Mouse (Mus musculus) heart, postnatal 36 days (tissue): Measurements from ENCODE around the gene Etv5. TPM values are rescaled to one million over a fixed set of nuclear protein-coding genes. Genes with fewer than 3 reads are reported as not detected.
A peak's percentile ranks its signal among the peaks of the same experiment; 100 is the strongest.

Experiments used
- DNase-seq, 2 experiments: peaks; one replicate each; pipeline ENCODE4 v3.0.0; 2021 to 2022
- intact Hi-C: fragments of 180-260 bp; cut with DNase I; formaldehyde crosslinking; loops from one replicate; pipeline ENCODE4 v1.15.1; 2025
- total RNA-seq, 2 experiments: library from RNA; stranded (reverse); gene quantifications; 2 replicates each; pipeline ENCODE4 v1.2.3; 2021

Gene Etv5
- 10 to 100 TPM in 1 of 2 experiments, 1 to 10 TPM in 1; 9.3 to 14.8 TPM for total RNA-seq

GRCm38 (mm10) chr16:22439499-22440177 is at the start of gene Etv5:
Gene Etv5, minus strand, starts transcription at chr16:22439719.
- intact Hi-C loops = loop anchor here (2.0 kb wide), 1 partner anchor 173 kb away; the partner anchor contains the start of gene Tra2b

DNA sequence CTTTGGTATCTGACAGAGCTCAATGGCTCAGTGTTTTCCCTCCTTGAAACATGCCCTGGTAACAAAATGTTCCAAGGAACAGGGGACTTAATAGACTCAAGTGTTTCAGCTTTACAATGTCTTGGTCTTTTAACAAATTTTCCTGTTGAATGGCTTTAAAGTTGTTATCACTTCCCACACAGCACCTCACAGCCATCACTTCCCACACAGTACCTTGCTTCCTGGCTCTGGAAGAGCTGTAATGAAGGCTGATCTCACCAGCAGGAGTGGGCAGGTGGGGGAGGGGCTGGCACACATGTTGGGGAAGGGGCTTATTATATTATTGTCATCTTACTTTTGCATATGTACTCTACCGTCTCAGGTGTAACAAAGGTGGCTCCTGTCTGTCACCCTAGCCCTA is 44.4 kb upstream of the Etv5 start:
- DNase-seq = no peak
- intact Hi-C loops = no loop called here

More at GRCm38 (mm10) chr16:22439499-22440177, at the start of gene Etv5:
- peak; percentile 97 to 98 for DNase-seq

DNA sequence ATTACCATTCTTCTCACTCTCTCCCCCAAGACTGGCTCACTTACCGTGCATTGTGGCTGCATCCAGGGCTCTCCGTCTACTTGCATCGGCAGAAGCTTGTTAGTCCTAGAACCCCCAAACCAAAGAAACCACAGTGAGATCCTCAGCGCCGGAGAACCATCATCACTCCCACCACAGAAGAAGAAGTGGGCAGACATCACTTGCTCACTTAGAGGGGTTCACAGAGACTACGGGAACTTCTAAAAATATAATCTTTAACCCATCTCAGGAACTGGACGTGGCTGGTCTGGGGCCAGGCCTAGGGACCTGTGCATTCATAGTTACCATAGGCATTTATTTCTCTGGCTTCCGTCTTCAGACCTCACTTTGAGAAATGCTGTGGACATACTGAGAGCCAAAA is 39.8 kb upstream of the Etv5 start:
- no peak for DNase-seq
- intact Hi-C loops = no loop called here

DNA sequence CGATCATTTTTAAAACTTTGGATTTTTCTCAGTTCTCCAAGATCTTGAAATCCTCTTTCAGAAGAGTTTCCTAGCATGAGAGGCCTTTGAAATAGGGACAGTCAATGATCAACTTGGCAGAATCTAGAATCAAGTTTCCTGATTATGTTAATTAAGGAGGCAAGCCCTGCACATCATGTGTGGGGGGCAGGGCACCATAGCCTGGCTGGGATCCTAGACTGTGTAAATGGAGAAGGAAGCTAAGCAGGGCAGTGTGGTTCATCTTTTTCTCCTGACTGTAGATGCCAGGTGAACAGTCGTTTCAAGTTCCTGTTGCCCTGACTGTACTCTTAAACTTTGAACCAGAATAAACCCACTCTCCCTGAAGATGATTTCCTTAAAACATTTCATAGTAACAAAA is 32.2 kb upstream of the Etv5 start:
- DNase-seq = no peak
- intact Hi-C loops = no loop called here

DNA sequence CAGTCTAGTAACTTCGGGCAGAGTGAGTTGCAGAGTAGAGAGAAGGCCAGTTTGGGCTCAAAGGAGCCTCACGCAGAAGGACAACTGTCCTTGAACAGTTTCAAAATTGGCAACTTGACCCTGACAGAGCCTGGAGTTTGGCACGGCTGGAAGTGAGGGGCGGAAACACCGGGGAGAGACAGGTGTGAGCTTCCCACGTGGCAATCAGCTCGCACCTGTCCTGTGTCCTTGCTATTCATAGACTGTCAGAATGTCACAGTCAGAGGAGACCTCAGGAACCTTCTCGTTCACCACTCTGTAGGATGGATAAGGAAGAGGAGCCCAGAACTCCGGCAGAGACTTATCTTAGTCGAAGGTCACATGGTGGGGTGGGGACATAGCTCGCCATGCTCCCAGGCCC is 29.9 kb upstream of the Etv5 start:
- DNase-seq = no peak
- intact Hi-C loops = no loop called here

DNA sequence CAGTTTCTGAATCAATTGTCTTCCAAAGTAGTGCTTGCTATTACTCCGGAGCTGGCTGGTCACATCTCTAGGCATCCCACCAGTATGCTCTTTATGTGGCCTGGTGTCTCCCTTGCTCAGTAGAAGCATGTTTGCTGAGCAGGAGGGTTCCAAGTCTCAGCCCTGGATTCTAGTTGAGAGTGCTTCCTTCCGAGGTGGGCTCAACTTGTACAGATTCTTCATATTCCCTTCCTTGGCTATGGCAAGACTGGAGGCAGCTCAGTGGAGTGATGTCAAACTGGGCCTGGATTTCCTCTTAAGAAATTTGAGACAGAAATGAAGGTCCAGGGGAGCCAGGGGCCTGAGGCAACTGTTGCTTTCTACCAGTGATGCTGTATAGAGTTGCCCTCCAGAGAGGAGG is 27.6 kb upstream of the Etv5 start:
- intact Hi-C loops = no loop called here
- DNase-seq = no peak

DNA sequence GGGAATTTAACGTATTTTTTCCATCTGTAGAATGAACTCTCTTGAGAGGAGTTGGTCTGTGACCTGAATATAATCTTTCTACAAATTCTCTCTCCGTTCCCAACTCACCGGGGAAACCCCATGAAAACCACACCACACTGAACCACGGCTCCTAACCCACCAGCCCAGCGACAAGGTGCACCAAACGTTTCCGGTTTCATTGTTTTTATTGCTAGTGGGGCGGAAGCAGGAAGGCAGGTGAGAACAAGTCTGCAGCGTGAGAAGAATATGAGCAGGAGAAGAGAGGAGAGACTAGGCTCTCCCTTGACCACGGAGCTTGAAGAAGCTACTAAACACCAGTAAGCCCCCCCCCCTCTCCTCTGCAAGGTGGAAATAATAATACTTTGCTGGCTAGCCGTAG is 26.9 kb upstream of the Etv5 start:
- DNase-seq = no peak
- intact Hi-C loops = no loop called here

DNA sequence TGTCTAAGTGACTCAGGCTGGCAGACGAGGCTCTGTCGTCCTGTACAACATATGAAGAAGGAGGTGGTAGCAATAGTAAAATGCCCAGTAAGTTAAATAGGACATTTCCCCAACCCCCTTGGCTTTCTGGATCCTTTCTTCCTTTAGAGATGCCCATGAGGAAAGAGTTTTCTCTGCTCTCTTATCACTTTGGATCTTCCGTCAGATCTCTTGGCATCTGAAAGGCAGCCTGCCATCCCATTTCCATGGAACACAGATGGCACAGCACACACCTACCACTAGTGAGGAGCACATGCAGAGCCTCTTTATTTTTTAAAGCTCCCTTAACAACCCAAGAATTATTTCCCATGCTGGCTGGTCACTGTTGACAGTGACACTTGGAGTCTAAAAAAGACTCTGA is 22.7 kb upstream of the Etv5 start:
- intact Hi-C loops = no loop called here

GRCm38 (mm10) chr16:22461728-22462127 is 22.2 kb upstream of the Etv5 start:
- DNase-seq = no peak
- intact Hi-C loops = no loop called here

More for the DNA sequence above, 22.7 kb upstream of the Etv5 start:
- no peak for DNase-seq

DNA sequence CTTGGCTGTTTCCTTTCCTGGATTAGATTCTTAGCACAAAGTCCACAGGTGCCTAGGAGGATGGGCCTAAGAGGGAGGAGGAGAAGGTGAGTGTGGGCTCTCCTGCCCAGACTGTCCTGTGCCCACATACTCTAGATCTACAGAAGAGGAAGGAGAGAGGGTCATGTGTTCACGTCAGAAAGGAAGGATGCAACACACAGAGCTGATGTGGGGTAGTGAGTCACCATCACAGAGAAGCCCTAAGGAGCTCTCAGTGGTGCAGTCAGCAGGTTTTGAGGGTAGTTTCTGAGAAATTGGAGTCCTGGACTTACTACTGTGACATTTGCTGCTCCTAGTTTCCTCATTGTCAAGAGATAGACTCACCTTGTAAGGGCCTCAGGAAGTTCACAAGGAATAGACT is 21.4 kb upstream of the Etv5 start:
- DNase-seq = no peak
- intact Hi-C loops = no loop called here

DNA sequence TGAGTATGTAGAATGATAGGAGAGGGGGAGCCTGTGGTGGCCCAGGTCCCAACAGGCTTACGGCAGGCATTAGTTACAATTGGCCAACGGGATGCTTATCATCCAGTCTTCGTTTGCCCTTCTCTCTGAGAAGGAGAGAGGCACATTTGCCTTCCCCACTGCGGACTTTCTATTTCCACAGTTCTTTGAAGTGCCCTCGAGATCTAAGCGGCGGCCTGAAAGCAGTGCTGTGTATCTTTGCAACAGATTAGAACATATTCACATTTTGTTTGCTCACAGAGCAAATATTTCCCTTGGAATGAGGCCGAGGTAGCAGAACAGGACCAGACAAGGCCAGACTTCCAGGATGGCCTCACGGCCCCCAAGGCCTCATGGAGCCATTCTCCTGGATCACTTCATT is 12.6 kb upstream of the Etv5 start:
- DNase-seq = no peak
- intact Hi-C loops = no loop called here

DNA sequence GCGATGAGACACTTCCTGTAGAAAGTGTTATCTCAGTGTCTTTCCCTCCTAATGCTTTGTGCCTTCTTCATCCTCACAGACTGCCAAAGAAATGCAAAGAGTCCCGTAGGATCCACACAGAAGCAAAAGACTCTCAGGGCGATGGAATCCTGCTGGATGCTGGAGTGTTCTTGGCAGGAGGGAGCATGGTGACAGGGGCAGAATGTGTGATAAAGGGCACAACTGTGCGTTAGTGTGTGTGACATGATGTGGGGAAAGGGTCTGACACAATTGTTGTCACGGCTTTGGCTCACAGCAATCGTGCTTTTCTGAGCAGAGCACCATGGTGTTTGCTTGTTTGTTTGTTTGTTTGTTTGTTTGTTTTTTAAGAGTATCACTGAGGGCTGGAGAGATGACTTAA is 8.6 kb upstream of the Etv5 start:
- no peak for DNase-seq
- intact Hi-C loops = no loop called here

- intact Hi-C loops = no loop called here
- DNase-seq = no peak
These were observed 5.3 kb upstream of the Etv5 start for GRCm38 (mm10) chr16:22444786-22445185.

- intact Hi-C loops = no loop called here
- DNase-seq = no peak
These were observed 2.7 kb upstream of the Etv5 start for GRCm38 (mm10) chr16:22442202-22442601.

- no peak for DNase-seq
- intact Hi-C loops = loop anchor here (1.0 to 2.0 kb wide), 2 partner anchors 107 to 175 kb away; partner anchors contain the start of gene Tra2b
These were observed 1.8 kb upstream of the Etv5 start for GRCm38 (mm10) chr16:22441317-22441716.

DNA sequence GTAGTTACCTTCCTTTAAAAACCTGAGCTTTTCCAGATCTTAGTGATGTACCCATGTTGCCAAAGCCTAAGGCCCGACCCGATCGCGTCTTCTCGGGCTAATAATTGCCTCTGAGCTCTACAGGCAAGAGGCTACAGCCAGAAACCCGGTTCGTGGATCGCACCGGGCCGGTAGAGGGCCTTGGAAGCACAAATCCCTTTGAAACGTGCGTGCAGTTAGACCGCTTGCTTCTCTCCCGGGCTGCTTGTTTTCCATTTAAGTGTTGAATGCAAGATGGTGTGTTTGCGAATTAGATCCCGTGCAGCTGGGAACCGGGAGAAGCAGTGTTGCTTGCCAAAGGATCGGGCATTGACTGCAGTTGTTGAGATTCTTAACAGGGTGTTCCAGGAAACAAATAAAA is 750 bp upstream of the Etv5 start:
- DNase-seq = peak; percentile 61 to 66
- intact Hi-C loops = loop anchor here (2.0 kb wide), 1 partner anchor 173 kb away; the partner anchor contains the start of gene Tra2b

DNA sequence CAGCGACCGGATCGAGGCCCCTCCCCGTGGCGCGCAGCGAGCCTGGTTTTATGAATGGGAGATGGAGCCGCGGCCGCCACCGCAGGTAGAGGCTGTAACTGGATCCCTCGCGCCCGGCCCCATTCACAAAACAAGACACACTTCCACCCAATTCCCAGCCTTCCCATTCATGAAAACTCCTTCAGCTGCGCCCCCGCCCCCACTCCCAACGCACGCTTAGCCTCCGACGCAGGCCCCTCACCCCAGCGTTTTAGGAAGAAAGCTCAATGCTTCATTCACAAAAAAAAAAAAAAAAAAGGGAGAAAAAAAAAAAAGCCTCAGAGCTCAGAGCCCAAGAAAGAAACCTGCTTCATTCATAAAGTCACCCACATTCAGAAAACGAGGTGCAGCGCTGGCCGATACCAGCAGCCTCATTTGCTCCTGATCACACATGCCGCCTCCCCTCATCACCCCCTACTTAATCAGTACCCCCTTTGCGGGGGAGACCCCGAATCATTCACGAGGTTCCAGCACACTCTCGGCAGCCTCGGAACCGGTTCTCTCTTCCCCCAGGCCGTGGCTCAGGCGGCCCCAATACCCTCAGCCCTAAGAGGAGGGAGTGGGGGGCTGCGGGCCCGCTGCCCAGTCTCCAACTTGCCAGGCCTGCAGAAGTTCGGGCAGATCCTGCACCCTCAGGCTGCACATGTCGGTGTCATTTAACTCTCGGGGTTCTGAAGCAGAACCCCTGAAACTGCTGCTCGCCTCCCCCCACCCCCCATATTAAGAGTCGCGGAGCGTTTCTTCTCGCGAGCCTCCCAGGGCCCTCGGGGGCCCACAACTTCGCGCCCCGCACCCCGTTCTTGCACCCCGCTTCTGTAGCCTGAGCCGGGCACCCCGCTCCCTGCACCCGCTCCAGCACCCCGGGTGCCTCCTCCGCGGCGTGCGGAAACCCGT is 812 bp downstream of the Etv5 start:
- intact Hi-C loops = no loop called here
- peak; percentile 49 to 60 for DNase-seq

- intact Hi-C loops = no loop called here
These were observed 3.4 kb downstream of the Etv5 start for GRCm38 (mm10) chr16:22436106-22436505.

DNA sequence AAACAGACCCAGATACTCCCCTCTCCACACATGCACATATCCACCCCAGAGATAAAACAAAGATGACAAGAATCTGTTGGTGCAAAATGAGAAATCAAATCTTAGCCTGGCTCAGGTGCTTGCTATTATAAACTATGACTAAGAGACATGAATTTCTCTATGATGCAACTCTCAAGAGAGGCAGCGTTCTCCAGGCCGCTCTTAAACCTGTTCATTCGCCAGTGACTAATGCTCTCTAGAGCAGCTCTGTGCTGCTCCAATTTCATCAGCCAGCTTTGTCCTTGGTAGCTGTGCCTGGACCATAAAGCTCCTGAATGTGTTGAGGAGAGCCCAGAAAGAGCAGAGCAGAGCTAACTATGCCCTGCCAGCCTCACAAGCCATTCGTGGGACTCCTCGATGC is 5.0 kb downstream of the Etv5 start:
- DNase-seq = no peak
- intact Hi-C loops = no loop called here

More at GRCm38 (mm10) chr16:22436106-22436505, 3.4 kb downstream of the Etv5 start:
- no peak for DNase-seq

DNA sequence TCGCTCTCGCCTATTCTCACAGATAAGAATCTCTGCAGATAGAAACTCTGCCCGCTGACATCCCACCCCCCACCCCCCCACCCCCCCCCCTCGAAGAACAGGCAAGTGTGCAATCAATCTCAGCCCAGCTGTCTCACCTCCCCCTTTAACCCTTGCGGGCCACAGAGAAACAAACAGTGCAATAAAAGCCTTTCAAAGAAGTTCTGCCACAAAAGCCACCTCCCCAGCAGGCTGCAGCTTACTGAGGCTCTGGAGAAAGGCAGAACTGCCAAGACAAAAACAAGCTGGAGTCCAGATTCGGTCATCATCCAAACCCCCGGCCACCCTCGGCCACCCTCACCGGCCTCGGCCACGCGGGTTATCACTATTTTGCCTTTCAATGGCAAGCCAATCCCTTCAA is 5.6 kb downstream of the Etv5 start:
- DNase-seq = no peak
- intact Hi-C loops = no loop called here

DNA sequence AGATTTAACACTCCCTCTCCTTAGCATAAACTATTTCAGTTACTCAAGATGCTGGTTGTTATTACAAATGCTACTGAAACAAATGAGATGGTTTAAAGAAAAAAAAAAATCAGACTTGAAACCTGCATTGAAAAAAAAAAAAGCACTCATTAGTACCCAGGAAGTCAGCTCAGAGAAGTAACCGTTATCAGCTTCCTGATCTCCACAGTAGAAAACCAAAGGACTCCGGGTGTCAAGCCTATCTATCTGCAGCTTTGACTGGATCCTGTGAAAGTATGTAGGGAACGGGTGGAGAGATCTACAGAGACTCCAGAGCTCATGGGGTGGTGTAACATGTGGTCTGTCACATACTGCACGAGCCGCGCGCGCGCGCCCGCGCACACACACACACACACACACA is 7.7 kb downstream of the Etv5 start:
- intact Hi-C loops = no loop called here
- DNase-seq = no peak

GRCm38 (mm10) chr16:22431335-22431734 is 8.2 kb downstream of the Etv5 start:
- no peak for DNase-seq
- intact Hi-C loops = no loop called here
